Mouse (Mus musculus) layer of hippocampus, adult 9-10 months (tissue): ENCODE measurements around the gene Sos1.
"Not testable (repeated sequence)": the region's sequence is repeated elsewhere in the genome, so short reads cannot be mapped to it uniquely, and the experiment has no call there.

Experiments used
- DNase-seq: peaks from one replicate; pipeline ENCODE4 v3.0.0; 2022; ENCODE audit warnings: low spot score

Sos1 gene

DNA sequence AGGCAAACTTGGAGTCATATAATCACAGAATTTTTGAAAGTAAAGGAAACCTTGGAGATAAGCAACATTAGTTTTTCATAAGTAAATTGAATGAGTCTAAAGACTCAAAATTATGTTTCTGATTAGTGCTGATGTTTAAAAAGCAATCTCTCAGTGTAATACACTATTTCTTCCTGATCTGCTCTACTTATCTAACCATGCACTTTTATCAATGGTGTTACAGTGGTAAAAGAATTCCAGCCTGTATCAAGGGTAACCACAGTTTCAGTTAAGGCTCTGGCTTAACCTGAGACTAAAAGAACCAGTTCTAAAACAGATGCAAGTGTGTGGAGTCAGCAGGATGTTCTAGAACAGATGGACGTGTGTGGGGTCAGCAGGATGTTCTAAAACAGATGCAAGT is 59.3 kb downstream of the Sos1 start:
- DNase-seq, result no peak

DNA sequence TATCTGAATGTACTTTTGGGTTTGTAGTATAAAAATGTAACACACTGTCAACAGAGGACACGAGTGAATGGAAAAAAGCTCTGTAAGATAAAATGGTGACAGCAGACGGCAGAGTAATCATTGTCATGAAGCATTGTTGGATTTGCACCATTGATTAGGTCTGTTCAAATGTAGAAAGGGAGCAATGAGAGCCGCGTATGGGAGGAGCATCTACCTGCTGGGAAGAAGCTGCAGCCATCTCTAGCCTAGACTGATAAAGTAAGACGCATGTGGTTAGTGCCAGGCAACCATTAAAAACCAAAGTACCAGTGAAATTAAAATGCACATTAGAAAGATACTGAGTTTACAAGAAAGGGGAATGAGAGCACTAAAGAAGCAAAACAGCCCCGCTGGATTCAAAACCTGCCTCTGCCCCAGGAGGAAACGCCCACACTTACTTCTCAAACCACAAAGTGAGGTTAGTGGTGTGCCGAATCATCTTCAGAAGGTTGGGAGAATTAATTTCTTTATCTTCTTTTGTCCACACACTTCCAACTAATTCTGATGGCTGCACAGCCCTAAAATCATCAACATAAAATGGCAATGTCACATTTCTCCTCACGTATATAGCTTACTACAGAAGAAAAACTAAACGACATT is 61.6 kb downstream of the Sos1 start:
- no peak for DNase-seq

DNA sequence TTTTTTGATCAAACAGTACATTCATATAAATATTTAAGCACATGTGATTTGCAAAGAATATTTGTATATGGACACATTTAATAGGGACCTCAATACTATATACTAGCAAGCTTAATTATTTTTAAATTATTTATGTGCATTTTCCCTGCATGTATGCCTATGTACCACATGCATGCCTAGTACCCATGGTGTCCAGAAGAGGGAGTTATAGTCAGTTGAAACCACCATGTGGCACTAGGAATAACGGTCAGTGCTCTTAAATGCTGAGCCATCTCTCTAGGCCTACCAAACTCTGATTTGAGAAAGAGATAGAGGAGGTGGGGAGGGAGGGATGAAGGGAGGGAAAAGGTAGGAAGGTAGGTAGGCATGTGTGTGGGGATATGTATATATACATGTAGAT is 69.1 kb downstream of the Sos1 start:
- DNase-seq, result no peak

DNA sequence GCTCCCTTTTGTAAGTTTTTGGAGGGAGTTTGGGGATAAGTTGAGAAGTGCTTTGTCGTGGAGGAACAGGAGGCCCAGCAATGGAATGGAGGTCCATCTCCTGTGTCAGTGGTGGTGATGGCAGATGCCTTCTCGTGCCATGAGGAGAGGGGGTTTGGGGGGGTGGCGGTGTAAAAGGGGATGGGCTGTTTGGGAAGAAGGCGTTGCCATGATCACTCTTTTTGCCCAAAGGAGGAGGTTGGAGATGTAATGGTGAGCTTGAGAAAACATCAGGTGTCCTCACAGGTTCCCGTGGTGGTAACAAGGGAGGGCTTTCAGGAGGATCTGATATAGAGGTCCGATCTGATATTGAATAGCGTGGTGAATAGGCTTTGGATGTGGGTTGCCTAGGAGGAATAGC is 82.0 kb downstream of the Sos1 start:
- no peak for DNase-seq

DNA sequence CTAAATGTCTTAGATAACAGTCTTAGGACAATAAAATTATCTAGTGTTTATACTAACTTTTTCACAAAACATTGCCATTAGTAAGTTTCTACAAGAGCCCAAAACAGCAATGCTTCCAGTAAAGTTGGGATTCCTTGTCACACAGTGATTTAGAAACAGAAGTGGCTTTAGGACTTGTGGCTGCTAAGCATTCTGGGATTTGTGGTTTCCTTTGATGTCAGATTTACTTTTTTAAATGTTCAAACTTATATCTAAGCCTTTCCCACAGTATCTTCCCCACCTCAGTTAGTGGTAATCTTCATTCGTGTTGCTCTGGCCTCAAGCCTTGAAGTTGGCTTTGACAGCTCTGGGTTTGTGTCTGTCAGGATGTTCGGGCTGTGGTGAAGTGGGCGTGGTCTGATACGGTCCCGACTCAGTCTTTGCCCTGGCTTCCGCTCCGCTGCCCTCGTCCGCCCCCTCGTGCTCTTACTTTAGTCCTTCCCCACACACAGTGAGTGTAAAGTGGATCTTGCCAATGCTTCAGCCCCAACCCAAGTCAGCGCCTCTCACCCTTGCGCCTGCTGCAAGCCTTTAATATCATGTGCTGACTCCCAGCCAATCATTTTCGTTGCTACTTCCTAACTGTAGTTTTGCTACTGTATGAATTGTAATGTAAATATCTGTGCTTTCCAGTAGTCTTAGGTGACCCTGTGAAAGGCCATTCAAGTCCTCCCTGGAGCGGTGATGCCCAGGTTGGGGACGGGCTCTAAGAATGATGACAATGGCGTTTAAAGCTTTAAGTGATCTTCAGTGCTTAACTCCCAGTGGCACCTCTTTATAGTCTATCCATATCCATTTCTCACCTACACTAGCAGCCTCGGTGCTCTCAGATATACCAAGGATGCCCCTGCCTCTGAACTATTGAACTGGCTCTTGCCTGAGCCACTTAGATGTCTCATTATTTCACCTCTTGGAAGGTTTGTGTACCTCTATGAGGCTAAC is 88.5 kb downstream of the Sos1 start:
- no peak for DNase-seq

DNA sequence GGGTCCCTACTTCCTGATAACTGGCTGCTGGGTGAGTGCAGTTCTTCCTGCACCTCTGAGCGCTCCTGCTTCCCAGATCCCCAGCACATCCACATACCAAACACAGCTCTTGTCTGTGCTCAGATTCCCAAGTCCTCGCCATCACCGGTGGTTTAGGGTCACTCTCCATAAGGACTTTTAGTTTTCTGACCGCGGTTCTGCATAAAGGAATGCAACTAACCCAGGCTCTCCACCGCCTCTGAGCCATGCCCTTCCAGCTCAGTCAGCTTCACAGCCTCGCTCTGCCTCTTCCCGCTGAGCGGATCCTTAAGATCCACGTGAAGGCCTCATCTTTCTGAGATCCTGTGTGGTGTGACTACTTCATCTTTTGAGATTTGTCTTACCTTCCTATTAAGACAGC is 90.2 kb downstream of the Sos1 start:
- DNase-seq, result no peak

DNA sequence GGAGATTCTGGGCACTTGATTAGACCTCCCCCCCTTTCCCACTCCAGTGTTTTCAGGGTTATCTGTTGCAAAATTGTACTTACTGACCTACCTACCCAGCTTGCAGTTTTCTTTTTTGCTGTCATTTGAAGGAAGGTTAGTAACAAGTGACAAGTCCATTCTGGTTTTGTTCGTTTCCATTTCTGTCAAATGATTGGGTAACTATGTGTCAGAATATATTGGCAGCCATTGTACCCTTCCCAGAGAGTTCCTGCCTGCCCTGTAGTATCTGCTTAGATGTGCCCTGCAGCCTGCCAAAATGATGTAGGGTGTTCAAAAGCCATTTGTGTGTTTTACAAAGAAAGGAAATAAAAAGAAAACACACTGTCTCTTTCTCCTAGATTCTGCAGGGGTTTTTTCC is 94.6 kb downstream of the Sos1 start:
- DNase-seq, result no peak

DNA sequence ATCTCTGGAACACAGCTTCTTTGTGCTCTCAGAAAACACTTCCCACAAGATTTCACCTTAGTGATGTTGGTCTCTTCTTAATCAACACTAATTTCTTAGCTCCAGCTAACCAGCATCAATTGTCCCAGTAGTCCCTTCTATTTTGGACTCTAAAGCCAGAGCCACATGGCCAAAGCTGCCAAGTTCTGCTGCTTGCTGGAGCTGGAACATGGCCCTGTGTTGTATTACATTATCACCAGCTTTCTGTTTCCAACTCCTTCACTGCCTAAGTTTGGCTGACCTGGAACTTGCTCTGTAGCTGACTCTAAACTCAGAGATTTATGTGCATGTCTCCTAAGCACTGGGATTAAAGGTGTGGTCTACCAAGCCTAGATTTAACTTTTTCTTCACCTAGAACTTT is 101.9 kb downstream of the Sos1 start:
- DNase-seq, result not testable (repeated sequence)

DNA sequence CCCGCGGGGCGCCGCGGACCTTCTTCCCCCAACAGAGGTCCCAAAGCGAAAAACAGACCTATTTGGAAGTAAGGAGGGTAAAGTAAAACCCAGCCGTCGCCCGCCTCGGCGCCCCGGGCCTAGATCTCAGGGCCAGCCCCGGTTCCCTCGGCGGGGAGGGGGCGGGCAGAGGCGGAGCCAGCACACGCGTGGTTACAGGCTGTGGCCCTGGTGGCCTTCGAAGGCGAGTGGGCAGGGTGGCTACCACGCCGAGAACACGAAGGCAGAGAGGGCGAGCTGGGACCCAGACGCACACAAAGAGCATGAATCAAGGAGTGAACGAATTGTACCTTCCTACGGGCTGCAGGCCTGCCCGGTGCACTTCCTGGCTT is 106.5 kb downstream of the Sos1 start:
- DNase-seq, result no peak

DNA sequence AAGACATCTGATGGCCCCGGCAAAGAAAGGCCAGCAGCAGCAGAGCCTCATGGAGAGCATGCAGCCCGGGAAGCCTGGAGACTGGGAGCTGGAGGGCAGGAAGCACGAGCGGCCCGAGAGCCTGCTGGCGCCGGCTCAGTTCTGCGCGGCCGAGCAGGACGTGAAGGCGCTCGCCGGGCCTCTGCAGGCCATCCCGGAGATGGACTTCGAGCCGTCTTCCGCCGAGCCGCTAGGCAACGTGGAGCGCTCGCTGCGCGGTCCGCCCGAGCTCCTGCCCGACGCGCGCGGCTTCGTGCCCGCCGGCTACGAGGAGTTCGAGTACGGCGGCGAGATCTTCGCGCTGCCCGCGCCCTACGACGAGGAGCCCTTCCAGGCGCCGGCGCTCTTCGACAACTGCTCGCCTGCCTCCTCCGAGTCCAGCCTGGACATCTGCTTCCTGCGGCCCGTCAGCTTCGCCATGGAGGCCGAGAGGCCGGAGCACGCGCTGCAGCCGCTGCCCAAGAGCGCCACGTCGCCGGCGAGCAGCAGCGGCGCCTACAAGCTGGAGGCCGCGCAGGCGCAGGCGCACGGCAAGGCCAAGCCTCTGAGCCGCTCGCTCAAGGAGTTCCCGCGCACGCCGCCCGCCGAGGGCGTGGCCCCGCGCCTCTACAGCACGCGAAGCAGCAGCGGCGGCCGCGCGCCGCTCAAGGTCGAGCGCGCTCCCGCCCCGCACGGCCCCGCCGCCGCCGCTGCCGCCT is 107.1 kb downstream of the Sos1 start, which contains the start of gene Gm10190:
Gm10190 (minus strand) TSS at position 553 of the 737 bp plus-strand sequence.
- peak; percentile 35 for DNase-seq

DNA sequence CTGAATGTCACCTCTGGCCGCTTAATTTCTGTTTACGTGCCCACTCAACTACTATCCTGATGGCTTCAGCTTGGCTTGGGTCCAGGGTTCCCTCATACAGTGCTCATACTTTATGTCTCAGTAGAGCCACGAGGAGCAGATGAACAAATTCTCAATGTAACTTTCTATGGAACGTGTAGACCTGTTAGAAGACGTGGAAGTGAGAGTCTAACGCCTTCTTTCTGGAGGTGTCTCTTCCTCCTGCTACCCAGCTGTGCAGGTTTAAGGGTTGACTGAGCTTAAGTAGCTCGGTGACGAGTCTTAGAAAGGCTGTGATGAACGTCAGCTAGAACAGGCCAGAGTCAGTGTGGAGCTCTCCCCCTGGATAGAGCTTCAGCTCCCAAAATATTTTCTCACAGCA is 111.6 kb downstream of the Sos1 start:
- DNase-seq, result no peak

DNA sequence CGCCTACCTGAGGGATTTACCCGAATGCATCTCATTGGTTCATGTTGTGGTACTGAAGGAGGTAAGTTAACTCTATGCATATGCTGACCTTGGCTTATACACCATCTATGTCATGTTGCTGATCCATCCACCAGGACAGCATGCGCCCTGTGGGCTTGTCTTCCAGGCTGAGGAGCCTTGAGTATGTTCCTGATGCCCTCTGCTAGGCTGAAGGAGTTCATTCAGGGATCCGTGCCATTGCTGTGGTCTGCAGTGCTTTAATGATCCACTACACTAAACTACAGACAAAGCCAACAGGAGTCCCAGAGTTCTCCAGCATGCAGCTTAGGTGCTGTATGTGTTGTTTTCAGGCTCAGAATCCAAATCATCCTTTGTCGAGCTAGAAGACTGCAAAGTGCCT is 113.0 kb downstream of the Sos1 start:
- no peak for DNase-seq

DNA sequence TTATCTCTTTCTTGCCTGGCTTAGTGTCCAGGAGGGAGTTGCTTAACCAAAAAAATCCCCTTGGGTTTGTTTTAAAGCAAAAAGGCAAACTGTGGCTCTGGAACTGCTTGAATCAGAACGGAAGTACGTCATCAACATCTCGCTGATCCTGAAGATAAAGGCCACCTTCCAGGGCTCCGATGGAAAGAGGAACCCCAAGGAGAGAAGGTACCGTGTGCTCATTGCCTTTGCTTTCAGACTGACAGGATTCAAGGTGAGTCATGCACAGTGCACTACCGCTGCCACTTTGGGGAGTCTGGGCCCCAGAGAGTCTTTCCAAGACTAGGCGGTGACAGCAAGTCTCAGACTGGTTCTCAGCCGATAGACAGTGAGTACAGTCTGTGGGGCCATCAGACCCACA is 120.0 kb downstream of the Sos1 start:
- no peak for DNase-seq

DNA sequence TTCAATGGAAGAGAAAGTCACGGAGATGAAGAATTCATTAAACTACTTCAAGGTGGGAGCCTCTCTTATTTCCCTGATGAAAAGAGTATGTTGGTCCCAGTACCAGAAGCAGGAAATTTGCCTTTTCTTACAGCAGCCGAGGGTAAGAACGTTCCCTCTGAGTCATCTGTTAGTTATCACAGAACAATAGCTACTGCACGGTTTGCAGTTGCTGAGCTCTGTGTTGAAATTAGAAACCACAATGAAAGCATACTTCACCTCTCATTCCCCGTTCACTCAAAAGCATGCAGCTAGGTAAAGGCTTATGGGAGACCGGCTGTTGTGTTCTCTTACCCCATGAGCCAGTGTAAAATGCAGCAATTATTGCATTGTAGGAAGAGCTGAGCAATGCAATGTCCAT is 133.0 kb downstream of the Sos1 start:
- DNase-seq, result no peak

DNA sequence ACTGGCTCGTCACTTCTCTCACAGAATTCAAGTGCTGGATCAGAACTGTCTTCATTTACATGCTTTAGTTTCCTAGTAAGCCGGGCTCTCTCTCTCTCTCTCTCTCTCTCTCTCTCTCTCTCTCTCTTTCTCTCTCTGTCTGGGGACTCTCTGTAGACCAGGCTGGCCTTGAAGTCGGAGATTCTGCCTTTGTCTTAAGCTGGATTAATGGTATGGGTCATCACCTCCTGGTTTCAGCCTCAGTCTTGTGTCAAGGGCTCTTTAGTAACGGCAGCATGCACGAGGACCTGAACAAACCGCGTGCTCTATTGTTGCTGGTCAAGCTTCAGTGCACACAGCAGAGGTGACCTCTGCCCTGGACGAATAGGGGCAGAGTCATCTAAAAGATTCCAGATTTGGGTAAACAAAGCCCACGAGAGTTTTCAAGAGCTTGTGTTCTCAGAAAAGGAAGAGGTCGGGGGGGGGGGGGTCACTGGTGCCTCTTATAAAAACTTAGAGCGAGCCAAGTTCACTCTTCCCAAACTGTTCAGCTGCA is 133.6 kb downstream of the Sos1 start:
- no peak for DNase-seq

DNA sequence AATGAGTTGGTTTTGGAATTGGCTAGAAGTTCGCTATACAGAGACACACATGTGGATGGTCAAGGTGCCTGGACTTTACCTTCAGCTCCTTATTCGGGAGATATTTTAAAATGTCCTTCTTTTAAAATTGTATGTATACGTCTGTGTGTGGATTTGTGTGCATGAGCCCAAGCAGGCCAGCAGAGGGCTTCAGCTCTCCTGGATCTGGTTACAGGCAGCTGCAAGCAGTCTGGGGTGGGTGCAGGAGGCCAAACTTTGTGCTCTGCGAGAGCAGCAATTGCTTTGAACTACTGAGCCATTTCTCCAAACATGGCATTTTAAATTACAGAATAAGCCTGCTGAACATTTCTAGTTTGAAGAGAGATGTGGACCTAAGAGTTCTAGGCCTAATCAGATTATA is 135.0 kb downstream of the Sos1 start:
- DNase-seq, result no peak
